Mouse (Mus musculus) myocyte (in vitro differentiated cells): ENCODE measurements around the gene Txk. TPM values are rescaled to one million over a fixed set of nuclear protein-coding genes. Genes with fewer than 3 reads are reported as not detected.

Experiments used
- H3K27me3 ChIP-seq: one replicate; pipeline ENCODE4 v1.6.1; 2011; ENCODE audit not compliant: control insufficient read depth, insufficient read depth, insufficient read length
- H3K36me3 ChIP-seq: one replicate; pipeline ENCODE4 v1.6.1; 2011; ENCODE audit not compliant: control insufficient read depth, insufficient read depth
- H3K4me2 ChIP-seq: one replicate; pipeline ENCODE4 v1.6.1; 2011; ENCODE audit warnings: low read depth, control low read depth
- H3K4me3 ChIP-seq: one replicate; pipeline ENCODE4 v1.5.1; 2011; ENCODE audit warnings: mild to moderate bottlenecking, control low read depth, moderate library complexity
- H3K79me2 ChIP-seq: one replicate; pipeline ENCODE4 v1.6.1; 2011; ENCODE audit not compliant: control insufficient read depth, insufficient read depth
- H3ac ChIP-seq: one replicate; pipeline ENCODE4 v1.6.1; 2011; ENCODE audit not compliant: control insufficient read depth, insufficient read length
- CEBPB ChIP-seq: IDR thresholded peaks from 2 replicates; pipeline ENCODE4 v1.6.1; 2011; ENCODE audit warnings: mild to moderate bottlenecking, moderate library complexity; ENCODE audit not compliant: poor library complexity, insufficient read depth, severe bottlenecking
- E2F4 ChIP-seq: IDR thresholded peaks from one replicate; pipeline ENCODE4 v1.6.1; 2011; ENCODE audit warnings: mild to moderate bottlenecking, control low read depth, moderate library complexity; ENCODE audit not compliant: insufficient read depth
- MAX ChIP-seq: IDR thresholded peaks from one replicate; pipeline ENCODE4 v1.6.1; 2011; ENCODE audit warnings: low read depth, mild to moderate bottlenecking, control low read depth
- MYOD1 ChIP-seq, 3 experiments: IDR thresholded peaks; one replicate each; pipeline ENCODE4 v1.6.1; 2011; ENCODE audit warnings: control low read depth in 2 of 3, low read depth in 2 of 3, mild to moderate bottlenecking in 2 of 3, moderate library complexity in 1 of 3; ENCODE audit not compliant: insufficient read length in 2 of 3, control insufficient read depth in 1 of 3
- MYOG ChIP-seq, 3 experiments: IDR thresholded peaks; one replicate each; pipeline ENCODE4 v1.6.1; 2011; ENCODE audit warnings: control low read depth in 2 of 3, low read depth in 2 of 3, mild to moderate bottlenecking in 2 of 3; ENCODE audit not compliant: insufficient read length in 2 of 3, control insufficient read depth in 1 of 3, insufficient read depth in 1 of 3
- POLR2A ChIP-seq: IDR thresholded peaks from one replicate; pipeline ENCODE4 v1.6.1; 2011; ENCODE audit warnings: low read depth, mild to moderate bottlenecking, control low read depth, moderate library complexity; ENCODE audit not compliant: insufficient read length
- POLR2AphosphoS2 ChIP-seq: IDR thresholded peaks from one replicate; pipeline ENCODE4 v1.6.1; 2011; ENCODE audit warnings: low read depth, control low read depth; ENCODE audit not compliant: insufficient read length
- REST ChIP-seq: IDR thresholded peaks from one replicate; pipeline ENCODE4 v1.6.1; 2011; ENCODE audit warnings: mild to moderate bottlenecking, control low read depth, moderate library complexity; ENCODE audit not compliant: insufficient read depth, insufficient read length
- SRF ChIP-seq: IDR thresholded peaks from one replicate; pipeline ENCODE4 v1.6.1; 2011; ENCODE audit warnings: low read depth; ENCODE audit not compliant: control insufficient read depth, insufficient read length
- TCF12 ChIP-seq: IDR thresholded peaks from one replicate; pipeline ENCODE4 v1.6.1; 2011; ENCODE audit warnings: mild to moderate bottlenecking, control low read depth; ENCODE audit not compliant: poor library complexity, insufficient read depth, severe bottlenecking
- TCF3 ChIP-seq: IDR thresholded peaks from one replicate; pipeline ENCODE4 v1.6.1; 2011; ENCODE audit warnings: low read depth, control low read depth; ENCODE audit not compliant: insufficient read length
- USF1 ChIP-seq: IDR thresholded peaks from one replicate; pipeline ENCODE4 v1.6.1; 2011; ENCODE audit warnings: low read depth, mild to moderate bottlenecking, control low read depth, moderate library complexity
- polyA plus RNA-seq: library from polyadenylated mRNA; unstranded; fragments of >200 nt; fragmentation: generic; extraction: Trizol; gene quantifications from one replicate; pipeline ENCODE4 v1.2.1, GENCODE M21; 2012; ENCODE audit warnings: missing spikeins

The Txk gene
- polyA plus RNA-seq, 1 experiment, result 0.01 TPM

DNA sequence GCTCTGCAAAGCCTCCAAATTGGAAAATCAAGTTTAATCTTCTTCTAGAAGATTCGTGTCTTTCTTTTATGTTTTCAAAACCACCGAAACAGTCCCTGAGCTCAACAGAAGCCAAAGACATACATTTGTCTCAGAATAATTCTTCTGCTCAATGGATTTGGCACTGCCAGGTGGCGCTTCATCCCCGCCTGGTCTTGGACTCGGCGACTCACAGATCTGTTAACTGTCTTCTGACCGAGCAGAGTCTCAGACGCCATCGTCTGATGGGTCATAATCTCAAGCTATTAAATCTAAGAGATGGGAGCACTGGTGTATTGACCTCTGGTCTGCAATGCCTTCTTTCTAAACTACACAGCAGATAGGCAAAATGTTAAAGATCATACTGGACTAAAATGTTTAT is 84.2 kb downstream of the Txk start:
- no peak overlapping the region for H3K4me2 ChIP-seq
- H3K36me3 ChIP-seq, result no peaks in the 10 kb centered on the region
- no peak overlapping the region for H3K4me3 ChIP-seq
- no peak overlapping the region for H3ac ChIP-seq
- H3K79me2 ChIP-seq, result no peaks in the 10 kb centered on the region
- TF ChIP-seq SRF, result no peak
- no peaks in the 10 kb centered on the region for H3K27me3 ChIP-seq

DNA sequence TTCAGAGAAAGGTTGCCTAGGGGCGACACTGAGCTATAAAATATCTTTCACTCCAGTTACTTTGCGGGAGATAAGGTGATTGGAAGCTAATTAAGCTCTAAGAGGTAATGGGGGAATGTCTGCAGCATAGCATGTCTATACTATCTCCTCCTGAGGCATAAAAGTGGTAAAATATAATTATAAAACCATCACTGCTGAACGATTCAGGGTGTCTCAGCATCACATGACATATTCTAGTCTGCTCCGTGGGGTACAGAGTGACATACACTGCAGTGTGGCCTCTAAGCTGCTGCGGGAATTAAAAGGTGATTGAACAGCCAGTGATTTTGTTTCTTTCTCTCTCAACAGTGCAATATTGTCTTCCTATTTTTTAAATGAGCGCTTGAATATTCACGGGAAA is 86.1 kb downstream of the Txk start:
- Histone ChIP-seq H3K79me2 (no peaks in the 10 kb centered on the region), H3K36me3 (no peaks in the 10 kb centered on the region), H3K4me2 (no peak overlapping the region), H3ac (no peak overlapping the region), H3K27me3 (no peaks in the 10 kb centered on the region), H3K4me3 (no peak overlapping the region)
- TF ChIP-seq TCF12 (no peak), MYOG (IDR thresholded peaks at IDR 0.05; ENCODE audit: control insufficient read depth in 1 of 3, insufficient read depth in 1 of 3, insufficient read length in 2 of 3, low read depth in 2 of 3) (no peak), POLR2A (no peak), TCF3 (no peak), MYOD1 (IDR thresholded peaks at IDR 0.05; ENCODE audit: control insufficient read depth in 1 of 3, insufficient read length in 2 of 3, low read depth in 2 of 3) (no peak), REST (no peak), USF1 (no peak), MAX (no peak), CEBPB (no peak), SRF (no peak), E2F4 (no peak), POLR2AphosphoS2 (no peak)

- no peaks in the 10 kb centered on the region for H3K79me2 ChIP-seq
- H3K27me3 ChIP-seq, result no peaks in the 10 kb centered on the region
- H3K36me3 ChIP-seq, result no peaks in the 10 kb centered on the region
- H3K4me2 ChIP-seq, result no peak overlapping the region
- no peak overlapping the region for H3K4me3 ChIP-seq
- H3ac ChIP-seq, result no peak overlapping the region
- TF ChIP-seq E2F4 (no peak), USF1 (no peak), TCF12 (no peak), CEBPB (no peak), MAX (no peak), POLR2AphosphoS2 (no peak), MYOG (IDR thresholded peaks at IDR 0.05; ENCODE audit: control insufficient read depth in 1 of 3, insufficient read depth in 1 of 3, insufficient read length in 2 of 3, low read depth in 2 of 3) (no peak)
Observed at GRCm38 (mm10) chr5:72665281-72665680, 87.3 kb downstream of the Txk start.

GRCm38 (mm10) chr5:72664854-72665253 is 87.7 kb downstream of the Txk start:
- no peak overlapping the region for H3K4me2 ChIP-seq
- no peak overlapping the region for H3ac ChIP-seq
- H3K4me3 ChIP-seq, result no peak overlapping the region
- TF ChIP-seq E2F4, result no peak
- TF ChIP-seq POLR2AphosphoS2, result no peak
- no peak for TF ChIP-seq MYOD1 (IDR thresholded peaks at IDR 0.05; ENCODE audit: control insufficient read depth in 1 of 3, insufficient read length in 2 of 3, low read depth in 2 of 3)
- no peak for TF ChIP-seq REST
- TF ChIP-seq TCF3, result no peak
- TF ChIP-seq TCF12, result no peak
- no peak for TF ChIP-seq SRF
- no peak for TF ChIP-seq CEBPB
- no peak for TF ChIP-seq POLR2A
- no peak for TF ChIP-seq MAX
- no peak for TF ChIP-seq USF1
- no peak for TF ChIP-seq MYOG (IDR thresholded peaks at IDR 0.05; ENCODE audit: control insufficient read depth in 1 of 3, insufficient read depth in 1 of 3, insufficient read length in 2 of 3, low read depth in 2 of 3)
- no peaks in the 10 kb centered on the region for H3K36me3 ChIP-seq
- H3K79me2 ChIP-seq, result no peaks in the 10 kb centered on the region
- no peaks in the 10 kb centered on the region for H3K27me3 ChIP-seq

- H3K36me3 ChIP-seq, result no peaks in the 10 kb centered on the region
- no peak overlapping the region for H3ac ChIP-seq
- no peak overlapping the region for H3K4me2 ChIP-seq
- no peaks in the 10 kb centered on the region for H3K27me3 ChIP-seq
- H3K79me2 ChIP-seq, result no peaks in the 10 kb centered on the region
- no peak overlapping the region for H3K4me3 ChIP-seq
- TF ChIP-seq E2F4 (no peak), REST (no peak), POLR2A (no peak), CEBPB (no peak), MYOG (IDR thresholded peaks at IDR 0.05; ENCODE audit: control insufficient read depth in 1 of 3, insufficient read depth in 1 of 3, insufficient read length in 2 of 3, low read depth in 2 of 3) (no peak), MAX (no peak), TCF12 (no peak), SRF (no peak), TCF3 (no peak), MYOD1 (IDR thresholded peaks at IDR 0.05; ENCODE audit: control insufficient read depth in 1 of 3, insufficient read length in 2 of 3, low read depth in 2 of 3) (no peak), POLR2AphosphoS2 (no peak), USF1 (no peak)
Observed at GRCm38 (mm10) chr5:72664126-72664525, 88.5 kb downstream of the Txk start.
